Mouse (Mus musculus) kidney, embryonic 16.5 days (tissue): Measurements from ENCODE around the gene Kif16b. TPM values are rescaled to one million over a fixed set of nuclear protein-coding genes. Genes with fewer than 3 reads are reported as not detected.

Experiments used
- ATAC-seq: fragments of 200-750 bp; cut with Nextera tagmentation; 2 replicates; pipeline ENCODE4 v1.8.0; 2017; ENCODE audit warnings: moderate TSS enrichment; ENCODE audit not compliant: low FRiP score, low TSS enrichment
- H3K27ac ChIP-seq: fragments of 300-500 bp; sonication (generic); 2 replicates; pipeline ENCODE4 v1.5.1; 2014; ENCODE audit warnings: low read length
- H3K27me3 ChIP-seq: fragments of 300-500 bp; sonication (generic); 2 replicates; pipeline ENCODE4 v1.6.1; 2014; ENCODE audit warnings: low read length, control low read depth, mixed read lengths; ENCODE audit not compliant: insufficient read depth
- H3K36me3 ChIP-seq: fragments of 300-500 bp; sonication (generic); 2 replicates; pipeline ENCODE4 v1.6.1; 2014; ENCODE audit warnings: low read length, control low read depth, mixed read lengths; ENCODE audit not compliant: insufficient read depth
- H3K4me1 ChIP-seq: fragments of 300-500 bp; sonication (generic); 2 replicates; pipeline ENCODE4 v1.6.1; 2014; ENCODE audit warnings: low read length, control low read depth, mixed read lengths; ENCODE audit not compliant: insufficient read depth
- H3K4me2 ChIP-seq: fragments of 300-500 bp; sonication (generic); replicated peaks from 2 replicates; pipeline ENCODE4 v1.6.1; 2014; ENCODE audit warnings: low read depth, low read length
- H3K4me3 ChIP-seq: fragments of 300-500 bp; sonication (generic); 2 replicates; pipeline ENCODE4 v1.5.1; 2014; ENCODE audit warnings: mild to moderate bottlenecking, low read length
- H3K9ac ChIP-seq: fragments of 300-500 bp; sonication (generic); replicated peaks from 2 replicates; pipeline ENCODE4 v1.6.1; 2014; ENCODE audit warnings: low read length
- H3K9me3 ChIP-seq: fragments of 300-500 bp; sonication (generic); 2 replicates; pipeline ENCODE4 v1.6.1; 2016; ENCODE audit warnings: low read length, control low read depth
- WGBS: fragments of 180-500 bp; shearing (Covaris S2); extraction: QIAGEN DNeasy Blood & Tissue Kit; methylation state at CpG from one replicate; pipeline ENCODE4 v1.1.7; 2014; 5-methylcytosine and 5-hydroxymethylcytosine counted together
- polyA plus RNA-seq: library from polyadenylated mRNA; unstranded; fragments of >200 nt; fragmentation: Nextera tagmentation; extraction: Ambion mirVana; gene quantifications from 2 replicates; pipeline ENCODE4 v1.2.1, GENCODE M21; 2015

Kif16b gene
- polyA plus RNA-seq, 1 experiment from 2014 or later: 18.2 TPM

DNA sequence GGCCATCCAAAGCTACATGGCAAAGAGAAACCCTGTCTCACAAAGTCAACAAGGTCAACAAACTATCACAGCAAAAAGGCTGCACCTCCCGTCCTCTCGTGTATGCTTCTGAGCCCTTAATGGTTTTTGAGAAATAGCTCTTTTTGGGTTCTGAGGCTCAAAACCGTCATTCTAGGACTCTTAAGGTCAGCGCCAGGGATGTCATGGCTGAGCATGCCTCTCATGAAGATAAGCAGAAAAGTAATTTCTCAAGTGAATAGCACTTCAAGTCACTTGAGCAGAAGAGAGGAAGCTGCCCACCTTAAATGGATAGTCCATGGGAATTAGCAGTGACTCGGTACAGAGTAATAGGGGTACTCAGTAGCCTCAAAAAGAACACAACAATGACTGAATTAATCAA is 291.1 kb downstream of the Kif16b start:
- no peak overlapping the region for H3K4me2 ChIP-seq
- no peak overlapping the region for H3K4me3 ChIP-seq
- no peak overlapping the region for H3K9ac ChIP-seq
- WGBS: 78% methylated on average over 5 of the region's 5 CpGs
- no peaks in the 10 kb centered on the region for H3K9me3 ChIP-seq
- no peaks in the 10 kb centered on the region for H3K36me3 ChIP-seq
- H3K27ac ChIP-seq: no peak overlapping the region
- no peak for ATAC-seq
- H3K27me3 ChIP-seq: no peaks in the 10 kb centered on the region
- peaks cover 10% of the 10 kb centered on the region for H3K4me1 ChIP-seq

DNA sequence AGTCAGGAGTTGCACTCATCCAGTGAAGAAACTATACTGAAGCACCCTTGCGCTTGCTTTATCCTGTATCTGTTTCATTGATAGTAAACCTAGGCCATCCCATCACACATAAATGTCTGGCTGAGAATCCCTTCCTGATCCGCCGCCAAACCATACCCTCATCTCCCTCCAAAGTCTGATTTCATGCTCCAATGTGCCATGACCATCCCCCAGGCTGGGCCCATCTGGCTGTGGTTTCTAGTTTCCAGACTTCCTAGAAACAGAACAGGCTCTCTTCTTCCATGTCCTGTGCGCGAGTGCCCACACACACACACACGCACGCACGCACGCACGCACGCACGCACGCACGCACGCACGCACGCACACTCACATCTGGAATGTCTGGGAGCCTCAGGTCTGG is 292.6 kb downstream of the Kif16b start:
- WGBS: 62% methylated on average over 17 of the region's 17 CpGs
- Histone ChIP-seq H3K4me3 (no peak overlapping the region), H3K36me3 (no peaks in the 10 kb centered on the region), H3K9ac (no peak overlapping the region), H3K27me3 (no peaks in the 10 kb centered on the region), H3K4me1 (peaks cover 8% of the 10 kb centered on the region), H3K27ac (peak overlapping the region; percentile 66), H3K4me2 (no peak overlapping the region), H3K9me3 (no peaks in the 10 kb centered on the region)
- peak; percentile 74 for ATAC-seq

DNA sequence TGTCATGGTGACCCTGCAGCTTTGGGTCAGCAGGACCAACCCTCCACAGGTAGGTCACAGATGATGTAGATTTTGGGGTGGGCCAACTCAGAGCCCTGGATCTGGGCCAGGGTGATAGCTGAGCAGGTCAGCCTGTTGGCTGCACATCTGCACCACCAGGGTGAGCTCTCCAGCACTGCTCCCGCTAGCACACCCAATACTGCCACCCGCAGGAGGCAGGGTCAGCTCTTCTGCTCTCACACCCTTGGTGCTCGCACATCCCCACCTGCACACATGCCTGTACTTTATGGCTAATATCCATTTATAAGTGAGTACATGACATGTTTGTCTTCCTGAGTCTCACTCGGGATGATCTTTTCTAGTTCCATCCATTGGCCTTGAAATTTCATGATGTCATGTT is 296.6 kb downstream of the Kif16b start:
- Histone ChIP-seq H3K4me3 (no peak overlapping the region), H3K9me3 (no peaks in the 10 kb centered on the region), H3K27ac (no peak overlapping the region), H3K27me3 (no peaks in the 10 kb centered on the region), H3K4me2 (no peak overlapping the region), H3K4me1 (peaks cover 8% of the 10 kb centered on the region), H3K36me3 (no peaks in the 10 kb centered on the region), H3K9ac (no peak overlapping the region)
- ATAC-seq: no peak
- 85% methylated on average over 4 of the region's 4 CpGs for WGBS

DNA sequence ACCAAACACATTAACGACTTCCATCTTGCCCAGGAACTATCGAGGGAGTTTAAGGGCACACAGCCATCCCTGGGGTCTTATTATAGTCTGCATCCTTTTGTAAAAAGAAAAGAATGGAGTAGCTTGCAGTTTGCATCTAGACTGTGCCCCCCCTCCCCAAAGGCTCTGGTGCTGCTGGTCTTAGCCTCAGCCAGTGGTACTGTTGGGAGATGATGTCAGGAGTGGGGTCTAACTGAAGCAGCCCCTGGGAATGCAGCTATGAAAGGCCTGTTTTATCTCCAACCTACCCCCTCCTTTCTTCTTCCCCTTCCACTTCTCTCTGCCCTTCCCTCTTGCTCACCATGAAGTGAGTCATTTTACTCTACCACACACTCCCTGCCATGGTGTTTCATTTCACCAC is 298.1 kb downstream of the Kif16b start:
- no peak overlapping the region for H3K27ac ChIP-seq
- H3K36me3 ChIP-seq: no peaks in the 10 kb centered on the region
- H3K4me3 ChIP-seq: no peak overlapping the region
- H3K27me3 ChIP-seq: no peaks in the 10 kb centered on the region
- WGBS: 39% methylated on average over 2 of the region's 2 CpGs
- no peak for ATAC-seq
- H3K4me2 ChIP-seq: no peak overlapping the region
- peaks cover 7% of the 10 kb centered on the region; the same call in 1 of the 2 replicates for H3K4me1 ChIP-seq
- H3K9ac ChIP-seq: no peak overlapping the region
- no peaks in the 10 kb centered on the region for H3K9me3 ChIP-seq

DNA sequence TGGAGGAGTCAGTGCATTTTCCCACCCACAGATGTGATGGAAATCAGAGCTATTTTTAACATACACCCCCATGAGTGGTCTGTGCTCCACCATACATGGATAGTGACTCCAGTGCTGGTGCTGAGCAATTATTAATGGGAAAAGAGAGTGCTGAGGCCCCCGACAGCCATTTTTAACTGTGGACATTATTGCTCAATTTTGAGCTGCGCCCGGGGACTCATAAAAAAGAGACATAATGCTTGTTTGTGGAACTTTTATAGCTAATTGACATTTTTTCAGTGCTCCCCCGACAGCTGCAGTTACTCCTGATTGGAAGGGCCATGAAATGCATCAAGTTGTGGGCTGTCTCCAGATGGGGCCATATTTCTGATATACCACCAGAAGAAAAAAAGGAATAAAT is 302.1 kb downstream of the Kif16b start:
- ATAC-seq: peak; percentile 65; the same call in 1 of the 2 replicates
- Histone ChIP-seq H3K27ac (no peak overlapping the region), H3K4me3 (no peak overlapping the region), H3K9me3 (no peaks in the 10 kb centered on the region), H3K4me2 (no peak overlapping the region), H3K27me3 (no peaks in the 10 kb centered on the region), H3K36me3 (no peaks in the 10 kb centered on the region), H3K4me1 (peaks cover 7% of the 10 kb centered on the region; the same call in 1 of the 2 replicates), H3K9ac (no peak overlapping the region)
- WGBS: 39% methylated on average over 4 of the region's 4 CpGs

DNA sequence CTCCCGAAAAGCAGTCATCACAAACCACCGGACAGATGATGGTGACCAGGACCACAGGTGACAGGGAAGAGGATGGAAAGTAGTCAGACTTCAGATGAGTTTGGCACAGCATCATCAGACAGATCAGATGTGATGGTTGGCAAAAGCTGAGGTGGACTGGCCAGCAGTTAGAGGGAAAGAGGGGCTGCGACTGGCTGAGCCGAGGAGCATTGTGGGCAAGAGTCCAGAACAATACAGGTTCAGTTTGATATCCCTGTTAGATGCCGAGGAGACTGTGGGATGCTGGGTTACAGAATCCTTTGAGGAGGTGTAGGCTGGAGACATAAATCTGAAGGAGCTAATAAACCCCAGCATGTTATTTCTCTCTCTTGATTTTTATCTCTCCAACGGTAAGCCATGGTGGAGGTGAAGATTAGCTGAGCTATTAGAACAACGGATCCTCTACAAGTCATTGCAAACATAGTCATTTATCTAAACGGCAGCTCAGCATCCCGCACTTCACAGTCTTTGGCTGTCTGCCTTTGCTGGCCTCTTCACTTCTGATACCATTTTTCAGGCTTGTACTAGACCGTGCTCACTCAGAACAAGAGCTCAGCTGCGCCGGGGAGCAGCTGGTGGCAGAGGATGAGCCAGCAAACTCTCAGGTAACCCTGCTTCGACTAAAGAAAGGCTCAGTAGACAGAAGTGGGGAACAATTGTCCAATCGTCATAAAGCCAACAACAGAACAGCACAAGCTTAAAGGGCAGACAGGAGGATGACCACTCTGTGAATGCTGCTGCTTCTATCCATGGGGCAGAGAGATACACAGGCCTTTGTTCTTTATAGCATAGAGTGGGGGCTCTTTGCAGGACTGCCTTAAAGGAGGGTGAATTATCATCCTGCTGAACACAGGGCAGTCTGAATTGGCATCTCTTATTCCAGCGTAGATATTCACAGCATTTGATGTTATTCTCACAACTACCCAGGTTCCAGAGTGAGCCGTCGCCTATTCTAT is 304.9 kb downstream of the Kif16b start:
- Histone ChIP-seq H3K4me3 (no peak overlapping the region), H3K4me2 (no peak overlapping the region), H3K27ac (no peak overlapping the region), H3K9me3 (no peaks in the 10 kb centered on the region), H3K9ac (no peak overlapping the region), H3K36me3 (no peaks in the 10 kb centered on the region), H3K4me1 (peaks cover 7% of the 10 kb centered on the region; the same call in 1 of the 2 replicates), H3K27me3 (no peaks in the 10 kb centered on the region)
- WGBS: 59% methylated on average over 17 of the region's 17 CpGs
- ATAC-seq: no peak

DNA sequence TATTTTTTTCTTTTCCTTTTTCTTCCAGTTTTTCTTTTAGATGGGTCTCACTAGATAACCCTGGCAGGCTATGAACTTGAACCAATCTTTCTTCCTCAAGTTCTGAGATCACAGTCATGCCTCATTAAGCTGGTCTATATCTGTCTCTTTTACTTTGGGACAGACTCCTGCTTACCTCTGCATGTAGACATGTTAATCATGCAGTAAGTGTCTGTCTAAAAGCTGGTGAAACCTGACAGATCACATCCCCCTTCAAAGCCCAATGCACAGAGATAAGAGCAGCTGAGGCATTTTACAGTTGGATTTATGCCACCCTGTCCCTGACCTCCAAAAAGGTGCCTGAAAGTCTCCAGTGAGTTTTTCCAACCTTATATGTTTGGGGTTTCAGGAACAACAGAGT is 310.4 kb downstream of the Kif16b start:
- H3K4me2 ChIP-seq: no peak overlapping the region
- ATAC-seq: peak; percentile 83
- H3K4me3 ChIP-seq: no peak overlapping the region
- H3K27ac ChIP-seq: no peak overlapping the region
- H3K9me3 ChIP-seq: no peaks in the 10 kb centered on the region
- no peaks in the 10 kb centered on the region for H3K36me3 ChIP-seq
- H3K4me1 ChIP-seq: peaks cover 17% of the 10 kb centered on the region; the same call in 1 of the 2 replicates
- H3K9ac ChIP-seq: no peak overlapping the region
- H3K27me3 ChIP-seq: no peaks in the 10 kb centered on the region

DNA sequence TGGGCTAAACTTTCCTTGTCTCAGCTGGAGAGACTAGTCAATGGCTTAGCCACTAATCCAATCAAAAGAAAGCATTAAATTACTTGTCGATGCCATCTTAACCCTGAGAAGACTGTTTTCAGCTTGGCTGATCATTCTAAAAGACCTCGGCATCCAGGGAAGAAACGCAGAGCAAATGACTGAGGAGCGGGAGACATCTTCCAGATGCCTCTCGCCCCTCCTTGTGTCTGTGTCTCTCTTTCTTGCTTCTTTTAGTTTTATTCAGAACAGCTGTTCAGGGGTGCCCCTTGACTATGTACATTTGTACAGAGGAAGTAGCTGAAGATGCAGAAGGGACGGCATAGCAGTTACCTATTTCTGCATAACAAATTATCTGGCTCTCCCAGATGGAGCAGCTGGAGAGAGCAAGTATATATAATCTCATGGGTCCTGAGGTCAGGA is 311.0 kb downstream of the Kif16b start:
- Histone ChIP-seq H3K27ac (peak overlapping the region; percentile 13), H3K4me3 (no peak overlapping the region), H3K4me1 (peaks cover 17% of the 10 kb centered on the region; the same call in 1 of the 2 replicates), H3K36me3 (no peaks in the 10 kb centered on the region), H3K4me2 (no peak overlapping the region), H3K9ac (no peak overlapping the region), H3K9me3 (no peaks in the 10 kb centered on the region), H3K27me3 (no peaks in the 10 kb centered on the region)
- 28% methylated on average over 6 of the region's 6 CpGs for WGBS
- ATAC-seq: no peak

DNA sequence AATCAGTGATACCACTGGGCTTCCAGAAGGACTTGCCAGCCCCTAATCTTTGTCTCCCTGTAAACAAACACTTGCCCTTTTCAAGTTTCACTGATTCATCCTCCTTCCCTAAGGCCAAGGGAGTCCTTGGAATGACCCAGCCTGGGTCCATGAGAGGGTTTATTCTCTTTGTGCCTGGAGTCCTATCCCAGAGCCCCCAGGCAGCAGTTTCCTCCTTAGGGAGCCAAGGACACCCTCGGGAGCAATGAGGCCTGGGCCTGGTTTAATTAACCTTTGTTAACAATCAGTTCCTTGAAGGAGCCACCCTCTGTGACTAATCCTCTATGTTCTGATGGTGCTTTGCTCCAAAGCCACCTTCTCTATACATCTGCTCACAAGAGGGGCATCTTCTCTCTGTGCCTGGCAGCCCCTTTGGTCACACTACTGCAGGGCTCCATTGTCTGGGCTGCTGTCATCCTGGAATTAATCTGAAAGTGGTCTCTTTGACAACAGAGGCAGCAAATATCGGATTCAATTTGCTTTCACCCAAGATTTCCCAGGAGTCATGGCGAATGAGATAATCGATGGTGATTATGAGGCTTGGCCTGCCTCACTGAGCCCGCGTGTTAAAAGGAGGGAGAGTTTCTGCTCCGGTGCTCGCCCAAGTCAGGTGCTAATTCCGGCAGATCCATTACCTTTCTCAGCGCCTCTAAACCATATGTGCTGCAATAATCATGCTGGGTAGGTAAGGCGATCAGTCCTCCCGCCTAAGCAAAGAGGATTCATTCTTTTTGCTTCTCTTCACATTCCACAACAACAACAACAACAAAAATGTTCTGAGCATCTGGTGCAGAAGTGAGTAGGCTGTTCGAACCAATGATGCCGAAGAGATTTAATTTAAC is 311.7 kb downstream of the Kif16b start:
- peak; percentile 62; the same call in 1 of the 2 replicates for ATAC-seq
- 42% methylated on average over 14 of the region's 14 CpGs for WGBS
- Histone ChIP-seq H3K9me3 (no peaks in the 10 kb centered on the region), H3K9ac (no peak overlapping the region), H3K4me1 (peaks cover 17% of the 10 kb centered on the region; the same call in 1 of the 2 replicates), H3K4me2 (no peak overlapping the region), H3K36me3 (no peaks in the 10 kb centered on the region), H3K27ac (no peak overlapping the region; the same call in 1 of the 2 replicates), H3K27me3 (no peaks in the 10 kb centered on the region), H3K4me3 (no peak overlapping the region)
